Mouse (Mus musculus) gonadal fat pad, adult 2 months (tissue): Measurements from ENCODE around the gene Spint2. TPM values are rescaled to one million over a fixed set of nuclear protein-coding genes. Genes with fewer than 3 reads are reported as not detected.

Source experiments
- polyA plus RNA-seq: library from polyadenylated mRNA; depleted of rRNA; stranded (reverse); fragments of >200 nt; gene quantifications from 2 replicates; pipeline ENCODE4 v1.2.3, GENCODE M21; 2012; rRNA removed

Spint2 gene
- polyA plus RNA-seq, 1 experiment = 453 TPM

Other genes starting within 250 kb of the Spint2 start
- gene Ryr1, start 156.7 kb downstream of the Spint2 start, polyA plus RNA-seq = 0.16 and 0.32 TPM in 2 replicates
- gene Rasgrp4, start 147.1 kb downstream of the Spint2 start, polyA plus RNA-seq = 4.7 and 7.6 TPM in 2 replicates
- gene Fam98c, start 125.7 kb downstream of the Spint2 start, polyA plus RNA-seq = 27.6 and 28.2 TPM in 2 replicates
- gene Ggn, start 111.7 kb downstream of the Spint2 start, polyA plus RNA-seq = 1.8 and 2.3 TPM in 2 replicates
- 3.6 and 4.1 TPM in 2 replicates for gene Spred3, start 111.5 kb downstream of the Spint2 start, polyA plus RNA-seq
- 200 and 214 TPM in 2 replicates for gene Psmd8, start 101.2 kb downstream of the Spint2 start, polyA plus RNA-seq
- gene Catsperg1, start 67.9 kb downstream of the Spint2 start, polyA plus RNA-seq = 5.9 and 7.1 TPM in 2 replicates
- 7.4 and 8.2 TPM in 2 replicates for gene Kcnk6, start 49.4 kb downstream of the Spint2 start, polyA plus RNA-seq
- 156 and 161 TPM in 2 replicates for gene Yif1b, start 43.6 kb downstream of the Spint2 start, polyA plus RNA-seq
- 1.8 and 2.1 TPM in 2 replicates for gene 2200002D01Rik, start 33.4 kb downstream of the Spint2 start, polyA plus RNA-seq
- 21.3 and 30.8 TPM in 2 replicates for gene Ppp1r14a, start 7.4 kb upstream of the Spint2 start, polyA plus RNA-seq
- gene Dpf1, start 22.0 kb upstream of the Spint2 start, polyA plus RNA-seq = 2.2 and 2.8 TPM in 2 replicates
- 37.4 and 55.0 TPM in 2 replicates for gene Sipa1l3, start 236.7 kb upstream of the Spint2 start, polyA plus RNA-seq